Mouse (Mus musculus): ENCODE measurements around the gene Gm49450.

The Gm49450 gene

DNA sequence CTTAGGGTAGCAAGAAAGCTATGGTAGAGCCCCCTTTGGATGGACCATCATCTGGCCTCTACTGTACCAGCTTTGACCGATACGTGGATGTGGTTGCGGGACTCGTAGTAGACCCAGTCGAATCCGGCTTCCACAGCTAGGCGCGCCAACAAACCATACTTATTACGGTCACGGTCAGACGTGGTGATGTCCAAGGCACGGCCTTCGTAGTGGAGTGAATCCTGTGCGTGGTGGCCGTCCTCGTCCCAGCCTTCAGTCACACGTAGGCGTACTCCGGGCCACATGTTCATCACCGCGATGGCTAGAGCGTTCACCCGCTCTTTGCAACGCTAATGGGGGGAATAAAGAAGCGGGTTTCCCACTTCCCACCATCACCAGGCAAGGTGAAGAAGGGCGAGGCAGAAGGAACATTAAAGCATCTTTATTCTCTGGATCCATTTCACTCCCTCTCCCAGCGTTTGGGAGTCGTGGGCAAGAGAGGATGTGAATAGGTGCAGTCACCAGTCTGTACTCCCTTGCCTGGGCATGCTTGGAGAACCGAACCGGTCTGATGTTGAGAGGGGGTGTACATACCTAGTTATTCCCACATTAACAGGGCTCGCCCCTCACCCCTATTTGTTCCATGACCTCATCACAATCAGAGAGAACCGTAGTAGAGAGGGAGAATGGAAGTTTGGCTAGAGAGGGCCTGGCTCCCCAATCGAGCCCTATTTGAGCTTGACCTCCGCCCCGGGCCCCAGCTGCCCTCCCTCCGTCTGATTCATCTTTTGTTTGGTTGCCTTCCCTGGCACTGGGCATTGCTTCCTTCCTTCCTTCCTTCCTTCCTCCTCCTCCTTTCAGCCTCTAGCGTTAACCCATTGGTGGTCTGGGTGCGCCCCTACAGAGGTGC, 58.4 kb downstream of the Gm49450 start:
- in situ Hi-C loops (cut with MboI, MseI): loop anchor here (5.0 to 10.0 kb wide), 2 partner anchors 107 to 1180 kb away; no protein-coding TSS in a partner anchor

DNA sequence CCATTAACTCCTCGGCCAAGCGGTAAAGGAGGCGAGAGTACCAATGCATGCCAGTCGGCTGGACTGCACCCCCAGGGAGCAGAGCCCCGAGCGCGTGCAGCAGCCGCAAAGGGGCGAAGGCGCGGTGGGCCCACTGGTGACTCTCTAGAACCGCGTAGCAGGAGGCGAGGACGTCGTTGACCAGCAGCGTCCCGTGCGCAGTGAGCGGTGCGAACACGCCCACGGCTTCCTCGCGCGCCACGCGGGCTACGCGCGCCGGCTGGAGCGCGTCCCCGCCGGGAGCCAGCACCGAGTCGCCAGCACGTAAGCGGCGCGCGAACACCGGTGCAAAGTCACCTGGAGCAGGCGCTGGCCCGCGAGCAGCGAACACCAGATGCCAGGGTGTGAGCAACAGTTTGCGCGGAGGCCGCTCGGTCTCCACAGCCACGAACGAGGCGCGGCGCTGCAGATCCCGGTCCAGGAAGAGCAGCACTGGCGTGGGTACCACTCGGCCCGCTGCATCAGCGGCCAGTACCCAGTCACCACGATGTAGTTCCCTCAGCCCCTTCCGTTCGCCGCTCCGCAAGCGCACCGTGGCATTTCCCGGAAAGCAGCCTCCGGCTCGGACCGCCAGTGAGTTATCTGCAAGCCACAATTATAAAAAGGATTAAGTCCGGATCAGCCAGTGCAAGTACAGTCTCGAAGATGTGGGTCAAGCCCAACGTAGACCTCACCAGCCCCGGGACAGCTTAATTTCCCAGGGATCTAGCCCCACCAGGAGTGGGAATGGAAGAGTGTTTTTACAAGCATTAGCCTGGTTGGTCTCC, 59.2 kb downstream of the Gm49450 start, which contains the start of gene Rhebl1:
Gene Rhebl1, minus strand, starts transcription at position 601 of the 806 bp plus-strand sequence.
- in situ Hi-C loops (cut with MboI, MseI): loop anchor here (10.0 kb wide), 1 partner anchor 1181 kb away; no protein-coding TSS in a partner anchor

DNA sequence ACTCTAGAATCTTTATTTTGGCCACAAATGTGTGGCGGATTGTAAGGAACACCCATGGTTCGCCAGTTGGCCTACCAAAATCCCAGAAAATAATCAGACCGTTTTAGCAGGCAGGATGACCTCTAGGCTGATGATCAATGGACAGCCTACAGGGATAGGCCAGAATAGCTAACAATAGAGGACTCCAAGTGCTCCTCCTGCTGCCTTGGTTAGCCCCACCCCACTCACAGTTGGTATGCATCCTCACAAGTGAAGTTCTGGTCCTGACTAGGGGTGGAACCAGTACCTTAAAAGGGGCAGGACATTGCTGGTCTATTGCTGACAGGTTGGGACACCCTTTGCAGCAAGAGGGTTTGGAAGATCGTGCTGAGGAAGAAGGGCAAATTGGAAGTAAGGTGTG, 60.3 kb downstream of the Gm49450 start:
- in situ Hi-C loops (cut with MboI, MseI): loop anchor here (10.0 kb wide), 1 partner anchor 1182 kb away; no protein-coding TSS in a partner anchor

DNA sequence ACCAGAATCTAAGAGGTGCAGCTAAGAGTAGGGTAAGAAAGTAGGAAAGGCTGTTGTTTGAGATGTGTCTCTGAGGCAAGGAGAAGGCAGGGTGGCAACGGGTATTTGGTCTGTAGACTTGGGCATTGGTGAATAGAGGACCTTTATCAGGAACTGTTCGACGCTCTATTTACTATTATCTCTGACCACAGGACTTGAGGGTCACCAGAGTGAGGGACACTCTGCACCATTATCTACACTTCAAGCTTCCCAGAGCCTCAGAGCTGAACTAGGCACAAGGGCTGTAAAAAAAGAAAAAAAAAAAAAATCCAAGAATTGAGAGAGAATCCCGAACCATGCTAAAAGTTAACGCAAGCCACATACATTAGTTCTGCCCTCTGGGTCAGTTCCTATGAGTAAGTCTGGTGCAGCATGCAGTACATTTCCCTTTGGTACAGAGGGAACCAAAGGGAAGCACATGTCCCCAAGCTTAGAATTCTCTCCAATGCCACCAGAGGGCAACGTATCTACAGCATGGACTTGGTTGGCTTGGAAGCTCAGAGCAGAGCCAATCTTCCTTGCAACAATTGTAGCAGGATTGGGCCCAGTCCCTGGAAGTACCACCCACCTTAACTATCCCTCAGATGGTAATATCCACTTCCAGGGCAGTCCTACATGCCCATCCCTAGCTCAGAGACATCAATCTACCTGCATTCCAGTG, 61.3 kb downstream of the Gm49450 start:
- in situ Hi-C loops (cut with MboI, MseI): loop anchor here (10.0 kb wide), 1 partner anchor 1183 kb away; no protein-coding TSS in a partner anchor

- in situ Hi-C loops (cut with MboI, MseI): loop anchor here (10.0 kb wide), 1 partner anchor 1184 kb away; no protein-coding TSS in a partner anchor
Measured at GRCm38 (mm10) chr15:98891198-98891742, 62.1 kb downstream of the Gm49450 start.

- in situ Hi-C loops (cut with MboI, MseI): loop anchor here (5.0 kb wide), 1 partner anchor 35 kb away; no protein-coding TSS in a partner anchor
Measured at GRCm38 (mm10) chr15:98887526-98887925, 65.8 kb downstream of the Gm49450 start.

DNA sequence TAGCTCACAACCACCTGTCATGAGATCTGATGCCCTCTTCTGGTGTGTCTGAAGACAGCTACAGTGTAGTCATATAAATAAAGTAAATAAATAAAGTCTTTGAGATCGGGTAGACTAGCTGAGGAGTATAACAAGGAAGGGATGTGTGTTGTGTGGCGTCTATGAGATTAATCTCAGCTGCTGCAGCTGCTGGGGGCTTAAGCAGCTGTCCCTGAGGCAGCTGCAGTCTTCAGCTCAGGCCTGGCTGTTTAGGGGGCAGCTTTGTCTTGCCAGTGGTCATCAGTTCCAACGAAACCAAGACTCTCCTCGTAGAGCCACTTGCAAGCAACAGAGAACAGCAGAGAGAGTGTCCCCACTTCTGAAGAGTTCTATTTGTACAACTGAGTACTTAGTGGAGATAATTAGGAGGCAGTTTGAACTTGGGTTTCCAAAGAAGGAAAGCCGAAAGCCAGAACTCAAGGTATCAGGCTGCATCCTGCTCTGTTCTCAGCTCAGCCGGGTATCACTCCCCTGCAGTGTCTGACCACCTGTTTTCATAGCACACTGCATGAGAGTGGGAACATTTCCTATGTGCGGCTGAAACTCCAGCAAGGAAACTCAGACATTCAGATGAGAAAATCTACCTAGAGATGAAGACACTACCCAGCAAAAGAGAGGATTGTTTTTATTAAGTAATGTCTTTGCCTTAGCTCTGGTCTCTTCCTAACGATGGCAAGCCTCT, 66.5 kb downstream of the Gm49450 start:
- in situ Hi-C loops (cut with MboI, MseI): loop anchor here (5.0 kb wide), 1 partner anchor 35 kb away; no protein-coding TSS in a partner anchor

DNA sequence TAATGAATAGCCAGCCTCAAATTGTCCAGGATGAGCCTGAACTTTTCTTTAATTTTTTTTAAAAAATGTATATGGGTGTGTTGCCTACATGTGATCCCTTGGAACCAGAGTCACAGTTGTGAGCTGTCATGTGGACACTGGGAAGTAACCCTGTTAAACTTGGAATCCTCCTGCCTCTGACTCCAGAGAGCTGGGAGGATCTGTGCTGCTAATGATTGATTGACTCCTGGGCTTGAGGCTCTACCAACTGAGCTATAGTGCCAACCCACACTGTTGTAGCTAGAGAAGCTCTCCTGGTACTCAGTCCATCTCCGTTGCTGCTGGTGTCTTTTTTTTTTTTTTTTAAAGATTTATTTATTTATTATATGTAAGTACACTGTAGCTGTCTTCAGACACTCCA, 69.2 kb downstream of the Gm49450 start:
- in situ Hi-C loops (cut with MboI, MseI): no loop called here

DNA sequence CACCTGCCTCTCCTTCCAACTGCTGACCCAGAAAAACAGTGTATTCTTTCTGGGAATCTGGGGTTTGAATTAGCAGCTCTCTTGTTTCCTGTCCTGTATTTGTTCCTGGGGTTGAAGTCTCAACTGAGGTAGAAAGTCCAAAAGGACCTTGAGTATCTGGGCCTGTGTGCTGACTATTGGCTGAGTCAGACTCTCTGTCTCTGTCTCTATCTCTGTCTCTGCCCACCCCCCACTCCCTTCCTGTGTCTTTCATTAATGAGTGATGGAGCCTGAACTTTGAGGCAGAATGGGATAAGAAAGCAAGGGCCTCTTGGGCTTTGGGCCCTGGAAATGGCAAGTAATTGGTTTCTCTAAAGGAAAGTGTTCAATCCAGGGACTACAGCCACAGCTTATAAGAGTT, 69.7 kb downstream of the Gm49450 start:
- in situ Hi-C loops (cut with MboI, MseI): no loop called here
